Mouse (Mus musculus) urinary bladder, postnatal 25 days (tissue): ENCODE measurements around the gene Stx2.
A peak's percentile ranks its signal among the peaks of the same experiment; 100 is the strongest.
"Not testable (repeated sequence)": the region's sequence is repeated elsewhere in the genome, so short reads cannot be mapped to it uniquely, and the experiment has no call there.

Experiments used
- DNase-seq: peaks from one replicate; pipeline ENCODE4 v3.0.0; 2022; ENCODE audit warnings: low spot score

Stx2 gene

DNA sequence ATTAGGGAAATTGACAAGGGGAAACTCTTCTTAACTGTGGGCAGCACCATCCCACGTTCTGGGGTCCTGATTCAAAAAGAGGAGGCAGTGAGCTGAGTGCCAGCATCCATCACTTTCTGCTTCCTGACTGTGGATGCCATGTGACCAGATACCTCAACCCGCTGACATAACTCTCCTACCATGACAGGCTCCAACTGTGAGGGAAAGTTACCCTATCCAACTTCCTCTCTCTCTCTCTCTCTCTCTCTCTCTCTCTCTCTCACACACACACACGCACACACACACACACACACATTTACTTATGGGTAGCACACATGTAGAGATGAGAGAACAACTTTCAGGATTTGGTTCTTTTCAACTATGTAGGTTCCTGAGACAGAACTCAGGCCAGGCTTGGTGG is 1.2 kb upstream of the Stx2 start:
- no peak for DNase-seq

DNA sequence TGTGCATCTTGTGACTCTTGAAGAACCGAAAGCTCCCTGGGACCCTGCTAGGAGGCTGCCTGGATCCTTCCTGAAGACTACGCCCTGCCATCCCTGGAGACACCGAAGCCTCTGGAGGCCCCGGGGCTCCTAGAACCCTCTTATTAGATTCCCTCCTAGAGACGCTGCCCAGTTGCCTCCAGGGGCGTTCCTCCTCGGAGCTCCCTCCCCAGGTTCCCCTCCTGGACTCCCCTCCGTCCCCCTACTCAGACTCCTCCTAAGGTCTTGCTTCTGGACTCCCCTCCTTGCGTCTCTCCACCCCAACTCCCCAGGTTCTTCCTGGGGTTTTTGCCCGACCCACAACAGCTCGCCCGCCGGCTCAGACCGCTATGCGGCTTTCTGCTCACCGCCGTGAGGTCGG is 366 bp downstream of the Stx2 start:
- no peak for DNase-seq

DNA sequence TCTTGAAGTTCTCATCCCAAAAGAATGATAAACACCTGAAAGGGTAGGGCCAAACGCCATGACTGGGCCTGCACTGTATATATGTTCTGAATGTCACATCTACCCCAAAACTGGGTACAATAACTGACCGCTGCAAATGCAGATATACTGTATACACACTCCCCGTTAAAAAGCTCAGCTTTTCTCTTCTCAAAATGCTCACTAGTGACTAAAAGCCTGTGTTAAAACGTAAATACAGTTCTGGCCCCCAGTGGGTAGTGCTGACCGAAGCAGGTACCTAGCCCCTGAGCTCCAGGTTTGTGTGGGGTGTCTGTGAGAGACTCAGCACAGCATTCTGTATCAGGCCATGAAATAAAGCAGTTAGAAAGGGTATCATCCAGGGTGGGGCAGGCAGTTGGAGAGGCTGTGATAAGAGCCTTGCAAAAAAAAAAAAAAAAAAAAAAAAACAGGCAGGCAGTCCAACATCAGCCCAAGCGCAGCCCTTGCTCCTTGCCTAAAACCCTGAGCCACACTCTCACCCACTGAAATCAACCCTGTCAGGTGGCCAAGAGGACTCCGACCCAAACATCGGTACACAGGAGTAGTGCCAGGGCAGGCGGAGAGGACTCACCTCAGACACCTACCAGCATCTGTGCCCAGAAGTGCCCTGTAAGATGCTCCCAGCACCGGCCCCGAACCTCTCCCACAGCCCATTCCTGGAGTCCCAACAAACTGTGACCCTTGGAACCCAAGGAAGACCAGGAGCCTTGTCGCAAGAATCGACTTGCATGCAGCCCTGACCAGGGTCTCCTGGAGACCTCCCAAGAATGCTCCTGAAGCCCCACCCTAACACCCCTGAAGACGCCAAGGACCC is 1.0 kb downstream of the Stx2 start:
- no peak for DNase-seq

DNA sequence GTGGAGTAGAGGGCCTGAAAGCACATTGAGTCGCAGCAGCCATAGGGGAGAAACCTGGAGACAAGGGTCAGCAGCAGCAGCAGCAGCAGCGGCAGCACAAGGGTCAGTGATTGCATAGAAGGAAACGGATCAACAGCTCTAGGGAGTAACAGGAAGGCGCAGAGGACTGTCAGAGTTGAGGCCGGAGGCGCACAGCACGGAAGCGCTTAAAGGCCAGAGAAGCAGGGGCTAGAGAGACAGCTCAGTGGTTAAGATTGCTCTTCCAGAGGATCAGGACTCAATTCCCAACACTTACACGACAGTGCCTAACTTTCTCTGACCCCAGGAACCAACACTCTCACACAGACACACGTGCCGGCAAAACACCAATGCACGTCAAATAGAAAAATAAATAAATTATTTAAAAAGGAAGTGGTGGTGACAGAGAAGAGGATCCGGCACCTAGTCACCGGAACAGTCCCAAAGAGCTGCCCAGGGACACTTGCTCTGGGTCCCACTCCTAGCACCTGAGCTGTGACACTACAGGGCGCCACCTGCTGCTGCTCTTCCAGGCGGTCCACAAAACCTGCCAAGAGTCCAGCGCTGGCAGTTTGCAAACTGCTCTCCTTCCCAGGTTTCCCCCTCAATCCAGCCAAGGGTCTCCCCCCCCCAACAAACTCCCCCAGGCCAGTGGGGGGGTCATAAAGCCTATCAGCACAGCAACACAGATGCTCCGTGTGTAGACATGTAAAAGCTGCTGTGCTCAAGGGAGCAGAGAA is 2.2 kb downstream of the Stx2 start:
- DNase-seq: no peak

DNA sequence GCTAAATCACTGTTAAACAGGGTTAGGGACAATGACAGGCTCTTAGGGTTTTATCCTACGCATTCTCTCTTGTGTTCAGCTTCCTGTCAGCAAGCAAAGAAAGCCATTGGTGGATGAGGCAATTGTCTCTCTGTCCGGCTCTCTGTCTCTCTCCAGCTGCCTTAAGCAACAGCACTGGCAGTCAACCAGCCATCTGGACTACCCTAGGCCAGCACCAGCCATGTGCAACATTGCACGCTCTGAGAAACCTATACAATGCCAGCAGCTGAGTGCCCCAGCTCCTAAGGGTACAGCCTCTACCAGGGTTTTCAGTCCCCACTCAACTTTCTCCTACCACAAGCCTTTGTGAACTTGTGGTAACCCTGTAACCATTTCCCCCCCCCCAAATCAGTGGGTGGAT is 3.0 kb downstream of the Stx2 start:
- no peak for DNase-seq

DNA sequence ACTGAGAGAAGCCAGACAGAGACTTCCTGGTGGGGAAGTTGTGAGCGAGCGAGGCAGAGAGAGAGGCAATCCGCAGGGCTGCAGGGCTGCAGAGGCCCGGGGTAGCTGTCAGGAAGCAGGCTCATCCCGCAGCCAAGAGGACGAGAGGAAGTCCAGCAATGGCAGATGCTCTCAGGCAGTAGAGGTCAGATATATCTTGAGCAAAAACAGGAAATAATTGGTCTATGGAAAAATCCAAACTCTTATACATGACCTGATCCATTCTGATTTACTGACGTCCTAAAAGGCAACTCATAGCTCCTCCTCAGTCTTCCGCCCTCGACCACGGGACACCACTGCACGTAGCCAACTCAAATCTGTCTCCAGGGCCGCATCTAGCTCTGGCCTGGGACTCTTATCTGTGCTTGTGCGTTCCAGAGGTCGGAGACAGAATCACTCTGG is 5.8 kb downstream of the Stx2 start:
- DNase-seq: no peak

DNA sequence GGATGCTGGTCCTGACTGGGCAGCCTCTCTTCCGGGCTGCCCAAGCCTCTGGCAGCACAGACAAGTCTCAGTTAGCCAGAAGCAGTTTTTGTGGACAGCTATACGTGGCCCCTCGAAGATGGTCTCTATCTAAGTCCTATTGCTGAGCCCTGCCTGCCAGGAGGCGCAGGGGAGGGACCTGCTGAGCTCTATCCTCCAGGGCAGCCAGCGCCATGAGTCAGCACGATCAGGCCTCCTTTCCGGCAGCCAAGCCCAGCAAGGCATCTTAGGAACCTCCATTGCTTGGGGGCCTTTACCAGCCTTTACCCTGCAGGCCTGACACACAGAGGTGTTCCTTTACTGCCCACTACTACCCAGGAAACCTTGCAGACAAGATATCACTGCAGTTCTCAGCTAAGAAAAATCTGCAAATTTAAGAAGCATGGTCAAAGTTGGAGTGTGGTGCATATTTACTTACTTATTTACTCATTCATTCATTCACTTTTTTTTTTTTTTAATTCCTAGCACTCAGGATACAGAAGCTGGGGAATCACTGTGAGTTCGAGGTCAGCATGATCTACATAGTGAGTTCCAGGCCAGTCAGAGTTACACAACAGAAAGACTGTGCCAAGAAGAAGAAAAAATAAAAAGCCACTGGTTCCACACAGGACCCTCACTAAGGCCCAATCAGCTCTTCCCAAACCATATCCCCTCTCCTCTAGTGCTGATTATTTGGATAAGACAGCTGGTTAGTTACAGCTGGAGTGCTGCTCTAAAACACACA is 7.5 kb downstream of the Stx2 start:
- peak; percentile 25 for DNase-seq

DNA sequence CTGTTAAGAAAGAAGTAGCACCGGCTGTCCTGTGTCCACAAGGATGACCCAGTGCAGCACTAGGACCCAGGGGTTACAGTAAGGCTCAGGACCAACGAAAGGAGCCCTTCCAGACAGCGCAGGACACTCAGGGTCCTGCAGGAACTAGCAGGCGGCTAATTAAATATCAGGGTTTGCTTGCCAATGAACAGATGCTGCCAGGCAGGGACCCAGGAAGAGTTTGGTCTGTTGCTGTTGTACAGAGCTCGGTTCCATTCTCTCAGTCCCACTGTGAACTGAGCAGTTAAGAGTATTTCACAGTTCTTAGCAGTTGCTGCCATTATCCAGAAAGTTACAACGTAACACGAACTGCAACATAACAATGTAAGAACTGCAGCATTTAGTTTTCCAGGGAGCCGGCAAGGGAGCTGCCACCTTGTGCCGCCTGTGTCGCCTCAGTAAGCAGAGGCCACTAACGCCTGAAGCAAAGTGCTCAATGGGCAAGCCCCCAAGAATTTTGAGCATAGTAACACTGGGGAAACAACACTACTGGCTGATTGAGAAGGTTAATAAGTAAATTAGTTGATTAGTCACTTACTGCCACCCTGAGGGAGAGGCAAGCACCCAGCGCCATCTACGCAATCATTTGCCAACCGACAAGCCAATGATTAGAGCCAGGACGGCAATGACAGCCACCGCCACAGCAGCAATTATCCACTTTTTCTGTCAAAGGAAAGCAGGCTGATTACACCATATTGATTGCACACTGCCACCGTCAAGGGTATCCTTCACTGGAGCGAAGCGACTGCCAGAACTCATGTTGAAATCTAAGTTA is 21.0 kb downstream of the Stx2 start:
- no peak for DNase-seq

DNA sequence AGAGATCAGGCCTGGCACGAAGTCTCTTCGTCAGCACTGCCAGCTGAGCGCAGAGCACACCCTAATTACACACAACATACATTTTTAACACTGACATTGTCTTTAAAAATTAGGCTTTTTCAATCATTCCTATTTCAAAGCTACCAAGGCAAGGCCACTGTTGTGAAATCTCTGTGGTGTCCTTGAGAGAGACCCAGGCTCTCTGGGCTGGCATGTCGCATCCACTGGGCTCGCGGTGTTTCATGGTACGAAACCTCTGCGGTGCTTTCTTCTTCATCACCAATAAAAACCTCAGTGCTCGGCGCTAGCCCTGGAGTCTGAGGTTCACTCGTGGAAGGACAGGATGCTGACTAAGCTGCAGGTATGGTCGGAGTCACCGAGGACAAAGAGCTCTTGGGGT is 22.4 kb downstream of the Stx2 start:
- no peak for DNase-seq

DNA sequence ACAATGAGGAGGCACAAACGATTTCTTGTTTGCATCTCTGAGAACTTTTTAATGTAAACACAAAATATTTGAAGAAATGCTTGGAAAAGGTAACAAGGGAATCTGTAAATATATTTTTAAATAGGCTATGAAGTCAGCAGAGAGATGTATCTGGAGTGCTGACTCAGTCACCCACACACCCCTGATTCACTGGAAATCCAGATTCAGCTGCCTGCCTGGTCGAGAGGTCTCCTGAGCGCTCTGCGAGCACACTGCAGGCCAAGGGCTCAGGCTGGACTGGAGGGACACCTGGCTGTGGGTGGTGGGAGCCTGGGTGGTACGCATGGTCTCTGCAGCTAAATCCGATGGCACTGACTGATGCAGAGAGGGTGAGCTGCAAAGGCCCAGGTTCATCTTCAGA is 23.8 kb downstream of the Stx2 start:
- DNase-seq: no peak

DNA sequence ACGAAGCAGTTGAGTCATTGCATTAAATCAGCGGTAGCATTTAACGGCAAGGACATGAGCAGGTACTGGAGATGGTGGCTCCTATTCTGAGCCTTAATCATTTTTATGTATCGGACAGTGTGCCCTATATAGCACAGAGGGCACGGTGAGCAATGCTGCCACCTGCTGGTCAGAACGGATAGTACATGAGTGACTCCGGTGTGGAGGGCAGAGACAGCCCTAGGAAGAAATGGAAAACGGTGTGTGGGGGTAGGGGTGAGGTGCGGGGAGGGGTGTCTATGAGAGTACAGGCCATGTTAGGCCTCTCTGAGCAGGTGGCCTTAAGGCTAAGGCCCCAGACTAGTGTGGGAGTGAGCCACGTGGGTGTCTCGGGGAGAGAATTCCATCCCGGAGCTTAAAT is 26.8 kb downstream of the Stx2 start:
- DNase-seq: peak; percentile 69

DNA sequence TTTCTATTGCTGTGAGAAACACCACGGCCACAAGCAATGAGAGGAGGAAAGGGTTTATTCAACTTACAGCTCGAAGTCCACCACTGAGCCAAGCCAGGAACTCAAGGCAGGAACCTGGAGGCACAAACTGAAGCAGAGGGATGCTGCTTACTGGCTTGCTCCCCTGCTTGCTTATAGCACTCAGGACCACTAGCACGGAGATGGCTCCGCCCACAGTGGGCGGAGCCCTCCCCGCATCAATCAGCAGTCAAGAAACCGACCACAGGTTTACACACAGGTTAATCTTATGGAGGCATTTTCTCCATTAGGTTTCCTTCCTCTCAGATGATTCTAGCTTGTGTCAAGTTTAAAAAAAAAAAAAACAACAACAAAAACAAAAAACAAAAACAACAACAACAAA is 27.5 kb downstream of the Stx2 start:
- no peak for DNase-seq

DNA sequence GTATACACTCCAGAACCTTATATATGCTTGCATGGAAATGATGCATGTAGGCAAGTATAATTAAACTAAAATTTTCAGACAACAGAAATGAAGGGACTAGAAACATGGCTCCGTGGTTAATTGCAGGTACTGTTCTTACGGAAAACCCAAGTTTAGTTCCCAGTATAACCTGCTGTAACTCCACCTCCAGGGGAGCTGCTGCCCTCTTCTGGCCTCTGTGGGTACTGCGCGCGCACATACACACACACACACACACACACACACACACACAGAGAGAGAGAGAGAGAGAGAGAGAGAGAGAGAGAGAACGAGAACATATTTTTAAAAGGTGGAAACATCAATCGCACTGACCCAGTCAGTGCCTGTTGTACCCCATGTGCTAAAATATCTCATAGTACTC is 29.4 kb downstream of the Stx2 start:
- DNase-seq: no peak

DNA sequence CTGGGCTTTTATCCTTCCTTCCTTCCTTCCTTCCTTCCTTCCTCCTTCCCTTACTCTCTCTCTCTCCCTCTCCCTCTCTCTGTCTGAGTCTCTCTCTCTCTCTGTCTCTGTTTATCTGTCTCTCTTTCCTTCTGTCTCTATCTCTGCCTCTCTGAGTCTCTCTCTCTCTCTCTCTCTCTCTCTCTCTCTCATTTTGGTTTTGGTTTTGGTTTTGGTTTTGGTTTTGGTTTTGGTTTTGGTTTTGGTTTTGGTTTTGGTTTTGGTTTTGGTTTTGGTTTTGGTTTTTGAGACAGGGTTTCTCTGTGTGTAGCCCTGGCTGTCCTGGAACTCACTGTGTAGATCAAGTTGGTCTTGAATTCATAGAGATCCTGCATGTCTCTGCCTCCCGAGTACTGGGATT is 30.9 kb downstream of the Stx2 start:
- DNase-seq: not testable (repeated sequence)

DNA sequence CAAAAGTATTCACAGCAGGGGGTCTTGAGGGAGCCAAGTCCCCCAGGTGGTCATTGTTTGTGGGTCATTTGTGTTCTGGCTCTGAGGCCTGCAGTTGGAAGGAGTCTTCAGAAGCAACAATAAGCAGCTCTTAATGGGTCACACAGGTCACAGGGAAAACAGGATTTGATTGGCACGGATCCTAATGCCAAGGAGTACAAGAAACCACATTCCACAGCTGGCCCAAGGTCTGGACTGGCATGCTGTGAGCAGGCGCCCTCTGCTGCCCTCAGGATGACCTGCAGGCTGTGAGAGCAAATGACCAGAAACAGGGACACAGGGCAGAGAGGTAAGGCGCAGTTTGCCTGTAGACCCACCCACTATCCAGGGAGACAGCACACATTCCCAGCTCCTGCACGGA is 32.1 kb downstream of the Stx2 start:
- no peak for DNase-seq

DNA sequence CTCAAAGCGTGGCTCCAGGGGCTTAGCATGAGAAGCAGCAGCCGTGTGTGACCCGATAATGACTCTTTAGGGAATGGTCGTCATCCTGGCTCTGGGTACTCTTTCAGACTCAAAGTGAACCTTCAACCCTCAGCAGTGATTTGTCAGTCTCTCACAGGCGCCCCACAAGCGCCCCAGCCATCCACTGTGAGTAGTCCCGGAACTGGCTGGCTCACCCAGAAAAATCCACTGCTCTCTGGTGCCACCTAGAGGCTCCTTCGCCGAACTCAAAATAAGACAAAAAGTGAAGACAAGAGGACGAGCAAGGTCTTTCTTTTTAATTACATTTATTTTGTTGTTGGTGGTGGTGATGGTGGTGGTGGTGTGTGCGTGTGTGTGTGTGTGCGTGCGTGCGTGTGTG is 37.1 kb downstream of the Stx2 start:
- DNase-seq: peak; percentile 66

DNA sequence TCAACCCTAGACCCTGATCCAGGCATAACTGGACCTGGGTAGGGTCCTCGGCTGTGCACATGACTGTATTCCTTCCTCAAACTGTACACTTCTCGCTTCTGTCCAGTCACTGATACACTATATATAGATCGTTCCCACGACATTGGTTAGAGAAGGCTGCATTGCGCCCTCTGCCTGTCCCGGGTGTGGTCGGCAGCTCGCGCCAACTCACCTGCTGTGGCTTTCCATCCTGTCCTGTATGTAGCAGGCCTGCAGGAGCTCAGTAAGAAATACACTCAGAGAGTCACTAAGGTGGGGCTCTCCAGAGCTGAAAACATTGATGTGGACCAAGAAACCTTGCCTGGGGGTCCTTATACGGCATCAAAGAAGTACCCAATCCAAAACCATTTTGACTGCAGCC is 37.5 kb downstream of the Stx2 start:
- DNase-seq: no peak

DNA sequence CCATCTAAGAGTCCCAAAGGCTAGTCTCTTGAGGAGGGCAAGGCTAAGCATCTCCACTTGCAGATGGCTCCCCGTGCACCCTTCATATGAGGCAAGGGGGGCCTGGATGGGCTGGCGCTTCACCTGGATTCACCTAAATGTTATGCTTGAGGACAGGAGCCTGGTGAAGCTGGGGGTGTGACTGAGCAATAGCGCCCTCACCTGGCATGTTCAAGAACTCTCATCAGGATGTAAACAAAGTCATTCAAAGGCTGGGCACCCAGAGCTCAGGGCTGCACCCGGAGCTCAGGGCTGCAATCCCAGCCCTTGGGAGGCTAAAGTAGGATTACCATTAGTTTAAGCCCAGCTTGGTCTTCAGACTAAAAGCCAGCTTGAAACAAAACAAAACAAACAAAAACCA is 44.0 kb downstream of the Stx2 start:
- no peak for DNase-seq

DNA sequence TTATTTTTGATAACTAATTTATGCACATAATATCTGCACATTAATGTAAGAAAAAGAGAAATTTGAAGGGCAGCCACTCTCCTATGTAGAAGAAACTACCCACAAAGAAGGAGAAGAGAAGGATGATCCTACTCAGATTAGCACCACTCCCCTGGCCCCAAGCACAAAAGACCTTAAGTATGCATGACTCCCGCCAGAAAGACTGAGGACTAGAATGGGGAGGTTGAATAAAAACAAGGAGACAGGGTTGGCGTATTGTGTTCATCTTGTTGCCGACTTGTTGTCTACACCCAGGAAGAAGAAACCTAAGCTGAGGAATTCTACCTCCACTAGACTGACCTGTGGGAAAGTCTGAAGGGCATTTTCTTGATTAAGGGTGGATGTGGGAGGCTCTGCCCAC is 49.5 kb downstream of the Stx2 start:
- DNase-seq: no peak

DNA sequence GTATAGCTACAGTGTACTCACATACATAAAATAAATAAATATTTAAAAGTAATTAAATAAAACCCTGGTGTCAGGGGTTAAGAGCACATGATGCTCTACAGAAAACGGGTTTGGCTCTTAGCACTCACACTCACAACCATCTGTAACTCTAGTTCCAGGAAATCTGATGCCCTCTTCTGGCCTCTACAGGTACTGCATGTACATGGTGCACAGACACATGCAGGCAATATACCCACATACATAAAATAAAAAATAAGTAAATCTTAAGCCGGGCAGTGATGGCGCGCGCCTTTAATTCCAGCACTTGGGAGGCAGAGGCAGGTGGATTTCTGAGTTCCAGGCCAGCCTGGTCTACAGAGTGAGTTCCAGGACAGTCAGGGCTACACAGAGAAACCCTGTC is 54.0 kb downstream of the Stx2 start:
- not testable (repeated sequence) for DNase-seq

DNA sequence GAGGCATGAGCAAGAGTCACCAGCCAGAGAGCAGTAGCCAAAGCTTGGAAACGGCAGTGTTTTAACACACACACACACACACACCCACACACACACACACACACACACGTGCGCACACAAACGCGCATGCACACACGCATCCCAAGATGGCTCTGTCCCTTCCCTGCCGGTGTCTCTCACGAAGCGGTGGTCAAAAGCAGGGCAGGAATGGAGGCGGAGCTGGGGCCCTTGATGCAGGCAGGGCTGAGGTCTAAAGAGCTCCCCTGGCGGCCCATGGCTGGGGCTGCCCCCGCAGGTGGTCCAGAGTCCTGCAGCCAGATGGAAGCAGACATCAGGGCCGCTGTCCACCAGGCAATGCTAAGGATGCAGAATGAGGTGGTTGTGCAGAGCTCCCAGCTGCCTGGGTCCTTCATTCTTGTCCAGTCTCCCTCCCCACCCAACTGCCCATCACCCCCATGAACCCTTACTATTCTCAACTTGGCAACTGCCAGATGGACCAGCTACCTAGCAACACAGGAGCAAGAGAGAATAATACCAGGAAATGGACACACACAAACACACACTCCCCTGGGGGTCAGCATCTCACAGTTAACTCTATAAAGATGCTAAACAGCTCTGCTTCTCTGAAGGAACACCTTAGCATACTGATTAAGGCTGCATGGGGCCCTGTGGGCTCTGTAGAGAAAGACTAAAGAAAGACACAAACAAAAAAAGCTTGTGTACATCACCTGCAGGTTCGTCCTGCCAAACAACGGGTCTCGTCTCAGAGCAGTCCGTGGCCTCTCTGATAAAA is 54.9 kb downstream of the Stx2 start, which contains the start of gene Rimbp2:
Rimbp2 (minus strand) TSS at position 209 of the 793 bp plus-strand sequence.
- no peak for DNase-seq
